Mouse (Mus musculus): Measurements from ENCODE around the gene Tnp1. TPM values are rescaled to one million over a fixed set of nuclear protein-coding genes. Genes with fewer than 3 reads are reported as not detected.

The Tnp1 gene
- polyA plus RNA-seq, 1 experiment, result not detected

DNA sequence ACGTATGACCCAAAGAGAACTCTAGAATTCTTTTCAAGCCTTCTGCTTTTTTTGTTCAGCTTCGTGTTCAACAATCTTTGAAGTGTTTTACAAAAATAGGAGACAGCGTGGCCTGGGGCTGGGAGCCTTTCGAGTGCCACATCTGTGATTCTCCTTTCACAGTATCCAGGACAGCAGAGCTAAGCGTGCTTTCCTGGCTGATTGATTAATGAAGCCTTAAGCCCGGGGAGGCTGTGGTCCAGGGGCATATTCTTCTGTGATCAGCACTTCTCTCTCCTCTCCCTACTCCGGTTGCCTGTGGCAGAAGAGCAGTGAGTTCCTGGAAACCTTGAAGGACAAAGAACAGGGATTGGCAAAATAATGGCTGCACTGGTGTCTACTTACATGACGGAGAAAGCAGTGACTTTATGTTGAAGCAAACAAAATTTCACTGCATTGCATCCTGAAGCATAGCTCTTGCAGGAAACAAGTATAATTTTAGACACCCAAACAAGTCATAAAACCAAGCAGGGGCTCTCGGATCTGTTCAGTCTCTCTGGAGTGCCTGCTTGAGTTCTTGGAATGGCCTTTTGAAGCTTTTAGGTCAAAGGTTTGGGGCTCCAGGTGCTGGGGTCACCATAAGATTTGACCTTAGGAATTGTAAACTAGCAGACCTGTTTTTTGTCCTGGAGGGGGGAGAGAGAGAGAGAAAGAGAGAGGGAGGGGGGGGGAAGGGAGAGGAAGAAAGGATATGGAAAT lies 30.4 kb upstream of the Tnp1 start:
- no peaks in the 10 kb centered on the region for H3K4me1 ChIP-seq (ENCODE audit: control insufficient read depth, insufficient read depth, low read length)
- TF ChIP-seq POLR2A (IDR thresholded peaks at IDR 0.05; ENCODE audit: low read depth, low read length) (no peak), CTCF (IDR thresholded peaks at IDR 0.05; ENCODE audit: borderline replicate concordance, insufficient read depth, low read length) (no peak)
- no peak overlapping the region for H3K27ac ChIP-seq (ENCODE audit: insufficient read depth, low read length)
- no peak overlapping the region for H3K4me3 ChIP-seq (ENCODE audit: insufficient read depth, low read length)

DNA sequence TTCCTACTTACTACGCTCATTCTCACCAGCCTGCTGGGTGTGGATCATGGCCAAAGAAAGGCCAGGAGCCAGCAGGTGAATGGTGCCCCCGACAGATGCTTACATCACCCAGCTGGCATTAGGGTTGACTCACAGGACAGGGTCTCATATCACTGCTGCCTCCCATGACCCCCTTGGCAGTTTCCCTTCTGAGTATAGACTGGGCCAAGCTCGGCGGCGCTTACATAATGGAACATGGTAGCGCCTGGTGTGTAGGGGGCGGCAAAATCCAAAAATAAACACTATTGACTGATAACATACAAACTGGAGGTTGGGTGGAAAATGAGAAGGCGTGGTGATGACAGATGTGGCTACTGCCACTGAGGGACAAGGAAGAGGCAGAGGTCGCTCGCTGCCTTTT lies 28.0 kb upstream of the Tnp1 start:
- Histone ChIP-seq H3K4me3 (ENCODE audit: insufficient read depth, low read length) (no peak overlapping the region), H3K27ac (ENCODE audit: insufficient read depth, low read length) (no peak overlapping the region), H3K4me1 (ENCODE audit: control insufficient read depth, insufficient read depth, low read length) (no peaks in the 10 kb centered on the region)
- no peak for TF ChIP-seq POLR2A (IDR thresholded peaks at IDR 0.05; ENCODE audit: low read depth, low read length)
- TF ChIP-seq CTCF (IDR thresholded peaks at IDR 0.05; ENCODE audit: borderline replicate concordance, insufficient read depth, low read length), result no peak

DNA sequence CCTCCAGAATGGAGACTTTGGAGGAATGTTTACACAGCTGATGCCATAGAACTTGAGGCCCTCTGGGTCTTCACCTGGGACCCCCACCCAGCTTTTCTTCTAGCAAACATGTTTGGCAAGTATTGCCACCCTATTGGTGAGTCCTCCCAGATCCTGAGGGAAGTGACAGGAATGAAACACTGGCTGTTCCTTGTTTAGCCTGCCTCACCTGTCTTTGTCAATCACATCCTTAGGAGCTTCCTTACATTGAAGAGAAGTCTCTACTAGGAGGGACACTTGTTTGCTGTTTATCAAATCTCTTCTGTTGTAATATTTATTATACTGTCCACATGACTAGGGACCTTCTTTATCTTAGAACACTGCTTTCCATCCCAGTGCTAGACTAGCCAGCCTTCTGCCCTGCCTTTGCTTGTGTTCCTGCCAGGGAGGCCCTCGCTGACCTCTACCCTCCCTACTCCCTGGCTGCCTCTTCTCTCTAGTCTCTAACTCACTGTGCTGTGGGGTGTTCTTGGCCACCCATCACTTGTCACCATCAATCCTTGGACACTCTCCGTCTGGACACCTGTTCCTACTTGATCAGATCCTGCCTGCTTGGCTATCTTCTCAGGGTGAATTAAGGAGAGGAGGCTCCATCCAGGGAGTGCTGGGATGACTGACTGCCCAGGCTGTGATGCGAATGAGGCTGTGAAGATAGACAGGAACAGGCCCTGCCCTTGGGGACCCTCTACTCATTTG lies 25.1 kb upstream of the Tnp1 start:
- no peaks in the 10 kb centered on the region for H3K4me1 ChIP-seq (ENCODE audit: control insufficient read depth, insufficient read depth, low read length)
- H3K27ac ChIP-seq (ENCODE audit: insufficient read depth, low read length), result no peak overlapping the region
- TF ChIP-seq CTCF (IDR thresholded peaks at IDR 0.05; ENCODE audit: borderline replicate concordance, insufficient read depth, low read length) (no peak), POLR2A (IDR thresholded peaks at IDR 0.05; ENCODE audit: low read depth, low read length) (no peak)

DNA sequence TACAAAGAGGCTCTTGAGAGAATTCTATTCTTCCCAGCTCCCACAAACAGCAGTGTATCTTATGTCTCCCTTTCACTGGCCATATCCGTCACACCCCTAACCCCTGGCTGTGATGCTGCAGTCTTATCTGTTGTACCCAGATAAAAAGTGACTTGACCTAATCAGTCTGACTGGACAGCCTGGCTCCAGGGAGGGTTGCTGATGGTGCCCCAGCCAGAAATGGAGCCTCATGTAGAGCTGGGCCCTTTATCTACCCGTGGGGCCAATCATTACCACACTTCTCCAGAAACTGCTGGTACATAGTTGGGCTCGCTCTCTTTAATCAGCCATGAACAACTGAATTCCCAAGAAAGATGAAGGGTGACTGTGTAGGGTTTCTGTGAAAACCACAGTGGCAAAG lies 22.8 kb upstream of the Tnp1 start:
- Histone ChIP-seq H3K4me1 (ENCODE audit: control insufficient read depth, insufficient read depth, low read length) (no peaks in the 10 kb centered on the region), H3K4me3 (ENCODE audit: insufficient read depth, low read length) (no peak overlapping the region), H3K27ac (ENCODE audit: insufficient read depth, low read length) (no peak overlapping the region)
- TF ChIP-seq CTCF (IDR thresholded peaks at IDR 0.05; ENCODE audit: borderline replicate concordance, insufficient read depth, low read length) (no peak), POLR2A (IDR thresholded peaks at IDR 0.05; ENCODE audit: low read depth, low read length) (no peak)

More for the DNA sequence above, 25.1 kb upstream of the Tnp1 start:
- no peak overlapping the region for H3K4me3 ChIP-seq (ENCODE audit: insufficient read depth, low read length)

DNA sequence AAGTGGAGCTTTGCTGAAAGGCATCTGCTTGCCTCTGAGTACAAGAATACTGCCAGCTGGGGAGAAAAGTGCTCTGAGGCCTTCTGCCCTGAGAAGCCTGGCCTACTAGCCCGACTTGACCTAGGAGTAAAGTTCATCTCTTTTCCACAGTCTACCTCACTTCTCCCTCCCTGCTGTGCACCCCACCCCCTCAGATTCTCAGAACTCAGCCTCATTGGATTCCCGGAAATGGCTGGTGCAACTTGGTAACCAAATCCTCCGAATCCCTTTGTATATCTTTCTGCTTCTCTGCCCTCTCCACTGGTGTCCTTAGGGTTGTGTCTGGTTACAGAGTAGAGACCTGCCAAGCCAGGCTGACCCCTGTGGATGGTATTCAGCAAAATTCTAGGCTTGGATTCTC lies 20.8 kb upstream of the Tnp1 start:
- no peak overlapping the region for H3K4me3 ChIP-seq (ENCODE audit: insufficient read depth, low read length)
- no peak overlapping the region for H3K27ac ChIP-seq (ENCODE audit: insufficient read depth, low read length)
- no peak for TF ChIP-seq CTCF (IDR thresholded peaks at IDR 0.05; ENCODE audit: borderline replicate concordance, insufficient read depth, low read length)
- no peaks in the 10 kb centered on the region for H3K4me1 ChIP-seq (ENCODE audit: control insufficient read depth, insufficient read depth, low read length)

DNA sequence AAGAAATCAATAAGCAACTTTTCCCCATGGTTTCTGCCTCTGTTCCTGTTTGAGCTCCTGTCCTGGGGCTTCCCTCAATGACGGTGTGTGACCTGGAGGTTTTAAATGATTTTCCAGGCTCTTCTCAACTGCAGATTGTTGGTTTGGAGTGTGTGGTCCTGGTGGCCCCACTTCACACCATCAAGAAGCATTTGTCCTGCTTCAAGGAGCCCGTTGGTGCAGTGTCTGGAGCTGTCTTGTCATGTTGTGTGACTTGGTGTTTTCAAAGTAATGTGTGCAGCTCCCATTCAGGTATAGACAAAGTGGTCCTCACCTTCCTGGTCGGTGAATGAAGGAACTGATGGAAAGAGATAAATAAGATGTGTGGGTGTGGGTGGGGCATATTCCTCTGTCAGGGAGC lies 20.0 kb upstream of the Tnp1 start:
- no peak overlapping the region for H3K4me3 ChIP-seq (ENCODE audit: insufficient read depth, low read length)
- H3K27ac ChIP-seq (ENCODE audit: insufficient read depth, low read length), result no peak overlapping the region
- no peaks in the 10 kb centered on the region for H3K4me1 ChIP-seq (ENCODE audit: control insufficient read depth, insufficient read depth, low read length)
- TF ChIP-seq CTCF (IDR thresholded peaks at IDR 0.05; ENCODE audit: borderline replicate concordance, insufficient read depth, low read length) (no peak), POLR2A (IDR thresholded peaks at IDR 0.05; ENCODE audit: low read depth, low read length) (no peak)

DNA sequence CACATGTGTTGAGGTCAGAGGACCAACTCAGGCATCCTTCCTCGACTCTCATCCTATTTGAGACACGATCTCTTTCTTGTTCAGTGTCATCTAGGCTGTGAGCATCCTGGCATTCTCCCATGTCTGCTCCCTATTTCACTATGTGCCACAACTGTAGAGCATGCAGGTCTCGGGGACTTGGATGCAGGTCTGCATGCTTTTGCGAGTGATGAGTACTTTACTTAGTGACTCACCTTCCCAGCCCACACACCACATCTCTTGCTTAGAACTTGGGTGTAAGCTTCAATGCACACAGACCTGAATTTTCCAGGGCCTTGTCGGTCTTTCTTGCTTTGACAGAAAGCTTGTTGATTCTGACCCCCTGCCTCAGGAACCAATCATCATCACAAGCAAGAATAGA lies 16.8 kb upstream of the Tnp1 start:
- H3K4me1 ChIP-seq (ENCODE audit: control insufficient read depth, insufficient read depth, low read length), result no peaks in the 10 kb centered on the region
- no peak overlapping the region for H3K4me3 ChIP-seq (ENCODE audit: insufficient read depth, low read length)
- H3K27ac ChIP-seq (ENCODE audit: insufficient read depth, low read length), result no peak overlapping the region
- no peak for TF ChIP-seq CTCF (IDR thresholded peaks at IDR 0.05; ENCODE audit: borderline replicate concordance, insufficient read depth, low read length)
- no peak for TF ChIP-seq POLR2A (IDR thresholded peaks at IDR 0.05; ENCODE audit: low read depth, low read length)

DNA sequence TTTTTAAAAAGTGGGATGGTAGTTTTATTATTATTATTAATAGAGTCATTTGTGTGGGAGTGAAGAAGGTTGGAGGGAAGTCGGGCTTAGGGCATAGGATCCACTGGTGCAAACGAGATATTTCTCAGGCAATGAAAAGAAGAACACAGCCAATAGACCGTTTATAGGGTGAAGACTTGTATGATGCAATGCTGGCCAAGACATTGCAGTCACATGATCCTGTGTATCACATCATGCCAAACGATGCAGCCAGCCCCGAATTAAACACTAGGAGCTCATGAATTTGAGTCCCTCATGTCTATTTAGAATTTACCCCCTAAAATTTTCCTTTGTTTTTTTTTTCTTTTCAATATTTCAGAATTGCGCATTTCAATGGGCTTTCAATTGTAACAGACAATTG lies 13.0 kb upstream of the Tnp1 start:
- no peak for TF ChIP-seq POLR2A (IDR thresholded peaks at IDR 0.05; ENCODE audit: low read depth, low read length)
- TF ChIP-seq CTCF (IDR thresholded peaks at IDR 0.05; ENCODE audit: borderline replicate concordance, insufficient read depth, low read length), result no peak
- H3K27ac ChIP-seq (ENCODE audit: insufficient read depth, low read length), result no peak overlapping the region
- H3K4me3 ChIP-seq (ENCODE audit: insufficient read depth, low read length), result no peak overlapping the region
- H3K4me1 ChIP-seq (ENCODE audit: control insufficient read depth, insufficient read depth, low read length), result peaks cover 6% of the 10 kb centered on the region

DNA sequence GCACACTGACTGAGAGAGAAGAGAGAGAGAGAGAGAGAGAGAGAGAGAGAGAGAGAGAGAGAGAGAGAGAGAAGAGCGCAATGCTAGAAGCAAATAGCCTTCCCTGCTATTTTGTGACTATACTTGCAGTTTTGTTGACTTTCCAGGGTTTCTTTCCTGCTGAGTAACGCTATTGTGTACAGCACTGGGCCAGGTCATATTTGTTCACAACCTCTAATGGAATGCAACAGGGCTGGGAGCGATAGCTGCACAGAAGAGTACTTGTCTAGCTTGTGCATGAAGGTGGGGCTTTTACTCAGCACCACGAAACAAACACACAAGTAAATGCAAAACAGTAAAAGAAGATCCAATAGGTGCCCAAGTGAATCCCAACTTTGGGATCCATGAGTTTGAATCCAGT lies 11.7 kb upstream of the Tnp1 start:
- Histone ChIP-seq H3K4me1 (ENCODE audit: control insufficient read depth, insufficient read depth, low read length) (peaks cover 6% of the 10 kb centered on the region), H3K27ac (ENCODE audit: insufficient read depth, low read length) (no peak overlapping the region), H3K4me3 (ENCODE audit: insufficient read depth, low read length) (no peak overlapping the region)
- TF ChIP-seq POLR2A (IDR thresholded peaks at IDR 0.05; ENCODE audit: low read depth, low read length) (no peak), CTCF (IDR thresholded peaks at IDR 0.05; ENCODE audit: borderline replicate concordance, insufficient read depth, low read length) (no peak)

DNA sequence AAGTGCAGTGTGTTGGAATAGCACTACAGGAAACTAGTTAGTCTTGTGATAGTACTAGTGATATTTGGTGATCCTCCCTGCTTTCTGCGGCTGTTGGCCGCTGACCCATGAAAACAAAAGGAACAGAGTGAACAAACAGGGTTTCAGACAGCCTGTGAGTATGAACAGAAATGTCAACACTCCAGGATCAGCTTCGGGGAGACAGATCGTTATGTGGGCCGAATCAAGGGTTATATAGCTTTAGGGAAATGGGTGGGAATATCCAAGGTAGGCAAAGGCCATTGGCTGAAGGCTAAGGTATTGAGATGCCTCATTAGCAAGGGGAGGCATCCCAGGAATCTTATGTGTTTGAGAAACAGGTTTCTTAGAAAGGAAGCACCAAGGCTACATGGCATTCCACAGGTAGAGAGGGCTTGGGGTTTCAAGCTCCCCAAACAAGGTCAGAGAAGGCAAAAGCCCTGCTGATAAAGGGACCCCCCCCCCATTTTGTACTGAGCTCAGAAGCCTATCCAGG lies 11.1 kb upstream of the Tnp1 start:
- H3K4me3 ChIP-seq (ENCODE audit: insufficient read depth, low read length), result no peak overlapping the region
- peaks cover 6% of the 10 kb centered on the region for H3K4me1 ChIP-seq (ENCODE audit: control insufficient read depth, insufficient read depth, low read length)
- no peak overlapping the region for H3K27ac ChIP-seq (ENCODE audit: insufficient read depth, low read length)
- TF ChIP-seq CTCF (IDR thresholded peaks at IDR 0.05; ENCODE audit: borderline replicate concordance, insufficient read depth, low read length), result no peak
- no peak for TF ChIP-seq POLR2A (IDR thresholded peaks at IDR 0.05; ENCODE audit: low read depth, low read length)

Data from embryonic fibroblast, embryonic 13.5 days (primary cell).